Mouse (Mus musculus) heart, embryonic 14.5 days (tissue): ENCODE results near the gene Cnst. TPM values are rescaled to one million over a fixed set of nuclear protein-coding genes. Genes with fewer than 3 reads are reported as not detected.
"Not testable (repeated sequence)": the region's sequence is repeated elsewhere in the genome, so short reads cannot be mapped to it uniquely, and the experiment has no call there.

ENCODE experiments used
- ATAC-seq: fragments of 200-750 bp; cut with Nextera tagmentation; 2 replicates; pipeline ENCODE4 v1.8.0; 2017; ENCODE audit warnings: low read depth, moderate TSS enrichment; ENCODE audit not compliant: insufficient number of reproducible peaks, insufficient read depth, low FRiP score
- H3K27ac ChIP-seq, 2 experiments: fragments of 200-500 bp in 1 of 2; fragments of 300-500 bp in 1 of 2; sonication (generic) in 1 of 2; replicated peaks in 1 of 2; 2 replicates each; pipeline ENCODE4 v1.5.1; 2012 to 2014; ENCODE audit warnings: low read depth in 2 of 2, low read length in 2 of 2, control low read depth in 1 of 2, mild to moderate bottlenecking in 1 of 2, mixed read lengths in 1 of 2; ENCODE audit not compliant: control insufficient read depth in 1 of 2, insufficient read depth in 1 of 2
- H3K27me3 ChIP-seq: fragments of 300-500 bp; sonication (generic); 2 replicates; pipeline ENCODE4 v1.6.1; 2014; ENCODE audit warnings: mild to moderate bottlenecking, low read length, control low read depth; ENCODE audit not compliant: control insufficient read depth, insufficient read depth
- H3K36me3 ChIP-seq: fragments of 300-500 bp; sonication (generic); 2 replicates; pipeline ENCODE4 v1.6.1; 2014; ENCODE audit warnings: mild to moderate bottlenecking, control low read depth, low read length, mixed read lengths; ENCODE audit not compliant: control insufficient read depth, insufficient read depth
- H3K4me1 ChIP-seq, 2 experiments: fragments of 200-500 bp in 1 of 2; fragments of 300-500 bp in 1 of 2; sonication (generic) in 1 of 2; 2 replicates each; pipeline ENCODE4 v1.6.1; 2012 to 2014; ENCODE audit warnings: low read length in 2 of 2, control low read depth in 1 of 2, mixed read lengths in 1 of 2; ENCODE audit not compliant: control insufficient read depth in 2 of 2, insufficient read depth in 2 of 2
- H3K4me2 ChIP-seq: fragments of 300-500 bp; sonication (generic); 2 replicates; pipeline ENCODE4 v1.6.1; 2014; ENCODE audit warnings: mild to moderate bottlenecking, low read length
- H3K4me3 ChIP-seq, 2 experiments: fragments of 200-500 bp in 1 of 2; fragments of 300-500 bp in 1 of 2; sonication (generic) in 1 of 2; 2 replicates each; pipeline ENCODE4 v1.5.1; 2012 to 2014; ENCODE audit warnings: low read length in 2 of 2, mild to moderate bottlenecking in 2 of 2, control low read depth in 1 of 2, low read depth in 1 of 2, moderate library complexity in 1 of 2; ENCODE audit not compliant: control insufficient read depth in 1 of 2, insufficient read depth in 1 of 2
- H3K9ac ChIP-seq: fragments of 300-500 bp; sonication (generic); 2 replicates; pipeline ENCODE4 v1.6.1; 2014; ENCODE audit warnings: mild to moderate bottlenecking, low read length
- H3K9me3 ChIP-seq: fragments of 300-500 bp; sonication (generic); 2 replicates; pipeline ENCODE4 v1.6.1; 2016; ENCODE audit warnings: low read length, control low read depth; ENCODE audit not compliant: control insufficient read depth
- WGBS: fragments of 180-500 bp; shearing (Covaris S2); extraction: QIAGEN DNeasy Blood & Tissue Kit; methylation state at CpG from one replicate; pipeline ENCODE4 v1.1.7; 2014; 5-methylcytosine and 5-hydroxymethylcytosine counted together
- polyA plus RNA-seq: library from polyadenylated mRNA; unstranded; fragments of >200 nt; fragmentation: Nextera tagmentation; extraction: Ambion mirVana; gene quantifications from 2 replicates; pipeline ENCODE4 v1.2.1, GENCODE M21; 2014

The Cnst gene
- polyA plus RNA-seq, 1 experiment from 2014 or later: 18.1 TPM

DNA sequence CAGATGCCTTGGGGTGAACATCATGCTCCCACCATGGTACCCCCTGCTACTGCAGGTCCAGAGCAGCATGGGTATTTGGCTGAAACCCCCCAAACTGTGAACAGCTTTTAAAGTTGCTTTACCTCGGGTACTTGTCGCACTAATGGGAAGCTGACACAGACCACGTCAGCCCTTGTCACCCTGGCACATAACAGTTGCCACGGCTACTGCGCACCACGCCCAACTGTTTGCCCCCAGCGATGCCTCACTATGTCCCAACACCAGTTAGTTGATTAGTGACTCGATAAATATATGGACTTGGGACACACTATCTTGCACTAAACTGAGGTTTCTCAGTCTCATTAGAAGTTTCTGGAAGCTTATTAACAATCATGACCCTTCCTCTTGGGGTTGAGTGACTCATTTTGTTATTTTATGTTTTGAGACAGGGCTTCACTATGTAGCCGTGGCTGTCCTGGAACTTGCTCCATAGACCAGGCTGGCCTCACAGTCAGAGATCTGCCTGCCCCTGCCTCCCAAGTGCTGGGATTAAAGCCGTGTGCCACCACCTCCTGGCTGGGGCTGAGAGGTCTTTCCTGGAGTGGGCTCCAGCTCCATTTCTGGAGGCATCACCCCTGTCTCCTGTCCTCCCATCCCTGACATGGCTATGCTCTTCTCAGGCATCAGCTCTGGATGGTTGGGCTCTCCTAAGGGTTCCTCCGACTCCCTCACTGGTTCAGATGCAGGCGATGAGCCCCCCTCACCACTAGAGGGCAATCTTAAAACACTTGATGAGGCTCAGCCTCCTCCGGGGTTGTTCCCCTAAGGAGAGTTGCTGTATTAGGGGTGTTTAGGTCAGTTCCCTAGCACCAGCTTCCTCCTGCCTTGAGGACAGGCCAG, 99.2 kb downstream of the Cnst start:
- H3K4me1 ChIP-seq: peaks cover 2% of the 10 kb centered on the region in 2 experiments; a peak in 2 of 4 replicates
- peak; percentile 56; the same call in 1 of the 2 replicates for ATAC-seq
- no peak overlapping the region for H3K27ac ChIP-seq
- no peak overlapping the region; the same call in 1 of the 2 replicates for H3K9ac ChIP-seq
- no peaks in the 10 kb centered on the region for H3K27me3 ChIP-seq
- H3K36me3 ChIP-seq: no peaks in the 10 kb centered on the region
- peak overlapping the region; percentile 55 for H3K4me2 ChIP-seq
- 61% methylated on average over 13 of the region's 13 CpGs for WGBS
- H3K4me3 ChIP-seq: peak overlapping the region in 1 of 2 experiments; percentile 14; a peak in 1 of 4 replicates
- H3K9me3 ChIP-seq: no peaks in the 10 kb centered on the region

DNA sequence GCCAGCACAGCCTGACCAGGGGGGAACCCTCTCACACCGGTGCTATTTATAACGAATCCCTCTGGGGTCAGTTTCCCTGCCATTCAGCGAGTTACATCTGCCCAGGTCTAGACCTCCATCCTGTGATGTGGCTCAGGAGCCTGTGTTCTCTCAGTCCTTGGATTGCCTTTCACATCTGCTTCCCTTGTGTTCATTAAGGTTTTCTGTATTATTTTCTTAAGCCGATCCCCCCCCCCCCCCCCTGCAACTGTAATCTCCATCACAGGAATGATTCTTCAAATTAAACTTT, 99.8 kb downstream of the Cnst start:
- peak overlapping the region in 1 of 2 experiments; percentile 14; a peak in 1 of 4 replicates for H3K4me3 ChIP-seq
- no peaks in the 10 kb centered on the region for H3K9me3 ChIP-seq
- peak overlapping the region; percentile 55 for H3K4me2 ChIP-seq
- no peaks in the 10 kb centered on the region for H3K36me3 ChIP-seq
- H3K27me3 ChIP-seq: no peaks in the 10 kb centered on the region
- H3K4me1 ChIP-seq: peaks cover 2% of the 10 kb centered on the region in 2 experiments; a peak in 2 of 4 replicates
- no peak overlapping the region; the same call in 1 of the 2 replicates for H3K9ac ChIP-seq
- ATAC-seq: no peak
- WGBS: 19% methylated on average over 4 of the region's 4 CpGs
- no peak overlapping the region for H3K27ac ChIP-seq

DNA sequence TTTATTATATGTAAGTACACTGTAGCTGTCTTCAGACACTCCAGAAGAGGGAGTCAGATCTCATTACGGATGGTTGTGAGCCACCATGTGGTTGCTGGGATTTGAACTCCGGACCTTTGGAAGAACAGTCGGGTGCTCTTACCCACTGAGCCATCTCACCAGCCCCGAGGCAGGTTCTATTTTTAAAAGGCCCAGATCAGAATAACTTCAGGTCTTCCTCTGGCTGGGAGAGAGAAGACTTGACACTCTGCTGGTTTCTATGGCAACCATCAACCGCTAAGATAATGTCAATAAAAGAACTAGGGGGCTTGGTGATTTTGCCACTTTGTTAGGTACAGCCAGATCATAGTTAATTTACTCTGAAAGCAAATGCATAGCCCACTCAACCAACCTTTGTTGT, 102.5 kb downstream of the Cnst start:
- ATAC-seq, H3K4me3 ChIP-seq, H3K27ac ChIP-seq, H3K27me3 ChIP-seq, H3K36me3 ChIP-seq, H3K9ac ChIP-seq, H3K4me2 ChIP-seq, H3K9me3 ChIP-seq, H3K4me1 ChIP-seq: not testable (repeated sequence)
- 69% methylated on average over 4 of the region's 5 CpGs for WGBS

DNA sequence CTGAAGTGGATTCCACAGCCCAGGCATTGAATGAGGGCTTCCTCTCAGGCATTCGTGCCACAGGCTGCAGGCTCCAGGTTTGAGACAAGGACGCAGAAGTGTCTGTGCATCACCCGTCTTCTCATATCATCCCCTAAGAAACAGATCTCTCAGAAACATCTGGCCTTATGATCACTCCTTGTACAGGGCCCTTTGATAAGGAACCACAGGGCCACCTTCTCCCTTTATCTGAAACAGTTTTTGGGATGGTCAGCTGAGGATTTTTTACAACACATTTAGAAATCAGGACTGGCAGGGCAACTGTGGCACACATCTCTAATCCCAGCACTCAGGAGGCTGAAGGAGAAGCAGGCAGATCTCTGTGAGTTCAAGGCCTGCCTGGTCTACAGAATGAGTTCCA, 103.2 kb downstream of the Cnst start:
- Histone ChIP-seq H3K4me2 (no peak overlapping the region), H3K4me3 (no peak overlapping the region), H3K4me1 (peaks cover 2% of the 10 kb centered on the region in 2 experiments; a peak in 2 of 4 replicates), H3K9me3 (no peaks in the 10 kb centered on the region), H3K36me3 (no peaks in the 10 kb centered on the region), H3K9ac (no peak overlapping the region), H3K27ac (no peak overlapping the region), H3K27me3 (no peaks in the 10 kb centered on the region)
- ATAC-seq: no peak
- WGBS: 48% methylated on average over 3 of the region's 3 CpGs

DNA sequence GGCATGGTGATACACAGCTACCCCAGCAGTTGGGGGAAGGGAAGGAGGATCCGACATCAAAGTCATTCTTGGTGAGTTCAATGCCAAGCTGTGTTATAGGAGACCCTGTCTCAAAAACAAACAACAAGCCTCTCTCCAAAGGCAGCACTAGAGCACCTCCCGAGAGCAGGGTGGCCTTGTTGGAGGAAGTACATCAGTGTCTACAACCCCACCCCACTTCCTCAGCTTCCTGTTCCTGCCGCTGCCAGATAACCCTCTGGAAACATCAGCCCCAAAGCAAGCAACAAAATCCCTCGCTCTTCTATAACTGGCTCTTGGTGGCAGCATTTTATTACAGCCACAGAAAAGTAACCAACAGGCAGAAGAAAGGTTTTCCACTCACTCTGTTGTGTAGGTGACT, 104.1 kb downstream of the Cnst start:
- H3K4me1 ChIP-seq: peaks cover 2% of the 10 kb centered on the region in 2 experiments; a peak in 2 of 4 replicates
- ATAC-seq: no peak
- H3K27me3 ChIP-seq: no peaks in the 10 kb centered on the region
- no peak overlapping the region for H3K4me2 ChIP-seq
- H3K9me3 ChIP-seq: no peaks in the 10 kb centered on the region
- no peaks in the 10 kb centered on the region for H3K36me3 ChIP-seq
- no peak overlapping the region for H3K27ac ChIP-seq
- H3K4me3 ChIP-seq: no peak overlapping the region
- H3K9ac ChIP-seq: no peak overlapping the region
- 58% methylated on average over 4 of the region's 4 CpGs for WGBS

DNA sequence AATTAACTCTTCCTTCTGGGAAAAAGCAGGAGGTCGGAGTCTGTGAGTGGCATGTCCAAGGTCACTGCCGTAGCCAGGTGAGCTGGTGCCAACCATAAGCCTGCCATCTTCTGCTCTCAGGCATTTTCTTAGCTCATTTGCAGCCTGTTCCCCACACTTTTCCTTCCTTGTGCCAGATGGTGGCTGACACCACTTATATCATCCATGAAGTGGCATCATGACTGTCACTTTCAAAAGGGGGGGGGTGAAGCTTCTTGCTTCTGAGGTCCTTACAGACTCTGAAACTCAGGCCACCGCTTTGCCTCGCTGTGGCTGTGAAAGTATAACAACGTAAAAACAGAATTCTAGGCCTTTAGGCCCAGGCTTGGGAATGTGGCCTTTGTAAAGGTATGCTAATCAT, 105.1 kb downstream of the Cnst start:
- ATAC-seq: no peak
- Histone ChIP-seq H3K4me1 (no peaks in the 10 kb centered on the region), H3K4me3 (no peak overlapping the region), H3K27me3 (no peaks in the 10 kb centered on the region), H3K9me3 (no peaks in the 10 kb centered on the region), H3K27ac (no peak overlapping the region), H3K9ac (no peak overlapping the region), H3K4me2 (no peak overlapping the region), H3K36me3 (no peaks in the 10 kb centered on the region)
- 68% methylated on average over 5 of the region's 5 CpGs for WGBS

DNA sequence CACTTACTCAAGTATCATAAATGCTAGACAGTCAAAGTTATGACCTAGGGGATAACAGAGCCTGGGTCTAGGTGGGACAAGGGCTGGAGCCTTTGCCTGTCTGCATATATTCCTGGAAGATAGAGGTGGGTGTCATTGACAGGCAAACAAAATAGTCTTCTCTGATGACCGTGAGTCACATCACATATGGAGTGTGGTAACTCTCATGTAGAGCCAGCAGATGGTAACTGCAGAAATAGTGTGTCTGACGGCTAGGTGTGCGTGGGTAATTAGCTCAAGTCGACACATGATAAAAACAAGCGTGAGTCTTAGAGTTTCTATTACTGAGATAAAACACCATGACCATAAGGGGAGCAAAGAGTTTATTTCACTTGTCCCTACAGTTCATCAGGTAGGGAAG, 116.9 kb downstream of the Cnst start:
- Histone ChIP-seq H3K36me3 (no peaks in the 10 kb centered on the region), H3K4me2 (no peak overlapping the region), H3K9me3 (no peaks in the 10 kb centered on the region), H3K4me1 (no peaks in the 10 kb centered on the region), H3K27me3 (no peaks in the 10 kb centered on the region), H3K4me3 (no peak overlapping the region), H3K9ac (no peak overlapping the region), H3K27ac (no peak overlapping the region)
- 67% methylated on average over 5 of the region's 5 CpGs for WGBS
- no peak for ATAC-seq
